Mouse (Mus musculus) lung, postnatal 0 days (tissue): ENCODE results near the gene Hhatl. TPM values are rescaled to one million over a fixed set of nuclear protein-coding genes. Genes with fewer than 3 reads are reported as not detected.

Source experiments
- ATAC-seq: fragments of 200-750 bp; cut with Nextera tagmentation; 2 replicates; pipeline ENCODE4 v1.8.0; 2017; ENCODE audit warnings: moderate library complexity
- DNase-seq: peaks from one replicate; pipeline ENCODE4 v3.0.0-alpha.2; 2016; ENCODE audit warnings: low spot score
- H3K27ac ChIP-seq: fragments of 300-500 bp; sonication (generic); 2 replicates; pipeline ENCODE4 v1.5.1; 2014; ENCODE audit warnings: antibody characterized with exemption, mild to moderate bottlenecking, low read length, mixed read lengths
- H3K27me3 ChIP-seq: fragments of 300-500 bp; sonication (generic); replicated peaks from 2 replicates; pipeline ENCODE4 v1.6.1; 2014; ENCODE audit warnings: low read length, mixed read lengths; ENCODE audit not compliant: insufficient read depth
- H3K36me3 ChIP-seq: fragments of 300-500 bp; sonication (generic); 2 replicates; pipeline ENCODE4 v1.6.1; 2014; ENCODE audit warnings: low read length, mixed read lengths; ENCODE audit not compliant: insufficient read depth
- H3K4me1 ChIP-seq: fragments of 300-500 bp; sonication (generic); 2 replicates; pipeline ENCODE4 v1.6.1; 2014; ENCODE audit warnings: antibody characterized with exemption, low read depth, low read length, mixed read lengths; ENCODE audit not compliant: insufficient read depth
- H3K4me2 ChIP-seq: fragments of 300-500 bp; sonication (generic); replicated peaks from 2 replicates; pipeline ENCODE4 v1.6.1; 2014; ENCODE audit warnings: low read depth, mild to moderate bottlenecking, low read length, moderate library complexity, mixed read lengths
- H3K4me3 ChIP-seq: fragments of 300-500 bp; sonication (generic); 2 replicates; pipeline ENCODE4 v1.5.1; 2014; ENCODE audit warnings: low read depth, low read length
- H3K9ac ChIP-seq: fragments of 300-500 bp; sonication (generic); replicated peaks from 2 replicates; pipeline ENCODE4 v1.6.1; 2014; ENCODE audit warnings: low read depth, mild to moderate bottlenecking
- H3K9me3 ChIP-seq: fragments of 300-500 bp; sonication (generic); 2 replicates; pipeline ENCODE4 v1.6.1; 2016; ENCODE audit warnings: low read length, mixed read lengths
- CTCF ChIP-seq: IDR thresholded peaks from 2 replicates; pipeline ENCODE4 v1.5.1; 2016; ENCODE audit warnings: antibody characterized with exemption, mild to moderate bottlenecking
- EP300 ChIP-seq: IDR thresholded peaks from 2 replicates; pipeline ENCODE4 v1.6.1; 2016; ENCODE audit warnings: antibody characterized with exemption, mild to moderate bottlenecking, control low read depth
- WGBS: fragments of 180-500 bp; shearing (Covaris S2); extraction: QIAGEN DNeasy Blood & Tissue Kit; methylation state at CpG from one replicate; pipeline ENCODE4 v1.1.7; 2014; 5-methylcytosine and 5-hydroxymethylcytosine counted together
- polyA plus RNA-seq: library from polyadenylated mRNA; unstranded; fragments of >200 nt; fragmentation: Nextera tagmentation; extraction: Ambion mirVana; gene quantifications from 2 replicates; pipeline ENCODE4 v1.2.1, GENCODE M21; 2015

The Hhatl gene
- polyA plus RNA-seq, 1 experiment from 2014 or later, result 1.0 TPM

- Histone ChIP-seq H3K27me3 (no peaks in the 10 kb centered on the region), H3K4me1 (peaks cover 3% of the 10 kb centered on the region; the same call in 1 of the 2 replicates), H3K9ac (no peak overlapping the region), H3K36me3 (no peaks in the 10 kb centered on the region), H3K4me3 (no peak overlapping the region), H3K27ac (no peak overlapping the region), H3K4me2 (no peak overlapping the region), H3K9me3 (no peaks in the 10 kb centered on the region)
- ATAC-seq, result no peak
- no peak for TF ChIP-seq EP300
- TF ChIP-seq CTCF, result no peak
- DNase-seq, result no peak
- 63% methylated on average over 3 of the region's 3 CpGs for WGBS
Measured at GRCm38 (mm10) chr9:121808511-121808910, 16.2 kb upstream of the Hhatl start.

- no peak for TF ChIP-seq CTCF
- no peak for TF ChIP-seq EP300
- no peak overlapping the region for H3K4me3 ChIP-seq
- no peak for DNase-seq
- H3K27ac ChIP-seq, result no peak overlapping the region
- 60% methylated on average over 7 of the region's 7 CpGs for WGBS
- H3K27me3 ChIP-seq, result no peaks in the 10 kb centered on the region
- no peak overlapping the region for H3K4me2 ChIP-seq
- no peaks in the 10 kb centered on the region for H3K36me3 ChIP-seq
- no peaks in the 10 kb centered on the region for H3K9me3 ChIP-seq
- H3K4me1 ChIP-seq, result peaks cover 3% of the 10 kb centered on the region; the same call in 1 of the 2 replicates
- H3K9ac ChIP-seq, result no peak overlapping the region
- no peak for ATAC-seq
Measured at GRCm38 (mm10) chr9:121807947-121808346, 15.6 kb upstream of the Hhatl start.

- no peak overlapping the region for H3K9ac ChIP-seq
- DNase-seq (no peak), ATAC-seq (no peak)
- H3K36me3 ChIP-seq, result no peaks in the 10 kb centered on the region
- no peaks in the 10 kb centered on the region for H3K27me3 ChIP-seq
- H3K27ac ChIP-seq, result no peak overlapping the region
- H3K9me3 ChIP-seq, result no peaks in the 10 kb centered on the region
- WGBS, result 71% methylated on average over 1 of the region's 1 CpGs
- H3K4me1 ChIP-seq, result peaks cover 3% of the 10 kb centered on the region; the same call in 1 of the 2 replicates
- TF ChIP-seq CTCF, result no peak
- no peak for TF ChIP-seq EP300
- no peak overlapping the region for H3K4me2 ChIP-seq
- H3K4me3 ChIP-seq, result no peak overlapping the region
Measured at GRCm38 (mm10) chr9:121807546-121807945, 15.2 kb upstream of the Hhatl start.

- no peaks in the 10 kb centered on the region for H3K36me3 ChIP-seq
- DNase-seq (no peak), ATAC-seq (no peak)
- 46% methylated on average over 7 of the region's 7 CpGs for WGBS
- no peaks in the 10 kb centered on the region for H3K4me1 ChIP-seq
- no peak overlapping the region for H3K9ac ChIP-seq
- H3K27ac ChIP-seq, result no peak overlapping the region
- no peak for TF ChIP-seq EP300
- TF ChIP-seq CTCF, result no peak
- no peak overlapping the region for H3K4me2 ChIP-seq
- H3K9me3 ChIP-seq, result no peaks in the 10 kb centered on the region
- no peaks in the 10 kb centered on the region for H3K27me3 ChIP-seq
- H3K4me3 ChIP-seq, result no peak overlapping the region
Measured at GRCm38 (mm10) chr9:121802747-121803146, 10.4 kb upstream of the Hhatl start.

- no peak for ATAC-seq
- no peak overlapping the region for H3K4me2 ChIP-seq
- DNase-seq, result no peak
- H3K4me1 ChIP-seq, result no peaks in the 10 kb centered on the region
- H3K36me3 ChIP-seq, result no peaks in the 10 kb centered on the region
- no peaks in the 10 kb centered on the region for H3K9me3 ChIP-seq
- 41% methylated on average over 5 of the region's 6 CpGs for WGBS
- no peak overlapping the region for H3K9ac ChIP-seq
- no peak overlapping the region for H3K4me3 ChIP-seq
- H3K27me3 ChIP-seq, result no peaks in the 10 kb centered on the region
- no peak overlapping the region for H3K27ac ChIP-seq
- TF ChIP-seq EP300 (no peak), CTCF (no peak)
Measured at GRCm38 (mm10) chr9:121798887-121799520, 6.7 kb upstream of the Hhatl start.

GRCm38 (mm10) chr9:121797722-121798121, 5.4 kb upstream of the Hhatl start:
- no peak overlapping the region for H3K4me2 ChIP-seq
- H3K4me1 ChIP-seq, result no peaks in the 10 kb centered on the region
- H3K27me3 ChIP-seq, result no peaks in the 10 kb centered on the region
- H3K9me3 ChIP-seq, result no peaks in the 10 kb centered on the region
- TF ChIP-seq CTCF, result no peak
- no peak for TF ChIP-seq EP300
- WGBS, result 12% methylated on average over 12 of the region's 12 CpGs
- DNase-seq (peak; percentile 73), ATAC-seq (peak; percentile 77)
- H3K4me3 ChIP-seq, result no peak overlapping the region
- H3K9ac ChIP-seq, result no peak overlapping the region
- no peak overlapping the region for H3K27ac ChIP-seq
- H3K36me3 ChIP-seq, result no peaks in the 10 kb centered on the region
